Mouse (Mus musculus): ENCODE measurements around the gene E2f6.

DNA sequence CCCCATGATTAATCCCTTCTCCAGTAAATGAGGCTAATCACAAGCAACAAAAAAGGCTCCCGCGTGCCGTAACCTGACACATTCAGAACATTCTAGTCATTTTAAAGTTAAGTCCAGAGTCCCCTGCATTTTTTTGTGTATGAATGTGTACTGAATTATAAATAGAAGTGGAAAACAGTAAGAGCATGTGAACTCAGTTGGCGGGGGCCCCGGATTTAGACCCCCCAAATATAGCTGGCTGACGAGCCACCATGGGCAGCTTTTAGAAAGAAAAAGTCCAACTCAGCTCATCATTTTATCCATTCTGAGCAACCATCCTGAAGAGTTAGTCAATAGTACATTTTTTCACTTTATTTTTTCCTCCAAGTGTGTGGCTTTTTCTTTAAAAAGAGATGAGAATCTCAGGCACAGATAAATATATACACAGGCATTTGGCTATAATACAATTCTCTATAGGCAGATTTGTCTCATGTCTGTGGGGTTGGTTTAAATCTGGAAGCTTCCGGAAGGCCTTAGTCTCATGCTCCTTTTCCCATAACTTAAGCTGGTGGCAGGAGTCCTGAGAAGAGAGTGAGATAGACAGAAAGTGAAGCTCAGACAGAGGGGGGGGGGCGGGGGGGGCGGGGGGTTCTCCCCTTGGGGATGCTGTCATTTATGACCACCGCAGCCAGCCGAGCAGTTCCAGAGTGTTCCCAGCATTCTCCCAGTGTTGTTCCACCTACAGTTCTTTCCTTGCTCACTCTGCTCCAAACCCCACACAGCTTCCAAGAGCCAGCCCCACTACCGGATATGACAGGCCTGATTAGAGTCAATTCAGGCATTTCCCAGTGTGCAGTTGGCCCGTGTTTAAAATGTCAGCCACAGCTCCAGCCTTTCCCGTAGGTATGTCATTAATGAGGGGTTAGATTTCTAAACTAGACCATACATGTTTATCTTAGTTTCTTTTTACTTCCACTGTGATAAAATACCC lies 34.1 kb downstream of the E2f6 start:
- TF ChIP-seq CTCF (IDR thresholded peaks at IDR 0.05; ENCODE audit: control insufficient read depth, insufficient read depth, low read length) = no peak
- TF ChIP-seq POLR2A (IDR thresholded peaks at IDR 0.05; ENCODE audit: borderline replicate concordance, control insufficient read depth, low read depth, low read length) = no peak
